Mouse (Mus musculus): ENCODE measurements around the gene Hist1h3i.
"Not testable (repeated sequence)": the region's sequence is repeated elsewhere in the genome, so short reads cannot be mapped to it uniquely, and the experiment has no call there.

Gene Hist1h3i

DNA sequence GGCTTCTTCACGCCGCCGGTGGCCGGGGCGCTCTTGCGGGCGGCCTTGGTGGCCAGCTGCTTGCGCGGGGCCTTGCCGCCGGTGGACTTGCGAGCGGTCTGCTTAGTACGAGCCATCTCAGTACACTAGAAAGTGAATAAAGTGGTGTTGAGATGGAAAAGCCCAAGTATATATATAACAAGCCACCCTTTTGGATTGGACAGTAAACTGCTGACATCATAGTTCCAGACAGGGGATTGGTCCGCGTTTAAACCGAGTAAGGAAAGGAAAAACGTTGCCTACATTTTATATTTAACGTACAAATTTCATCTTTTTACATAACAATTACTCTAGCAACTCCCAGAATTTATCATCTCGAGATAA lies at the start of gene Hist1h3i:
Gene Hist1h3i (minus strand): TSS at position 116 of the 363 bp plus-strand sequence.
- in situ Hi-C loops (cut with MboI, MseI) = no loop called here

- in situ Hi-C loops (cut with MboI, MseI) = not testable (repeated sequence)
Observed at GRCm38 (mm10) chr13:21831418-21832394, 48.5 kb upstream of the Hist1h3i start, which contains the start of gene Hist1h4n. Hist1h4n (minus strand) TSS chr13:21832196.

GRCm38 (mm10) chr13:21830344-21830743 lies 47.2 kb upstream of the Hist1h3i start:
- in situ Hi-C loops (cut with MboI, MseI) = no loop called here

DNA sequence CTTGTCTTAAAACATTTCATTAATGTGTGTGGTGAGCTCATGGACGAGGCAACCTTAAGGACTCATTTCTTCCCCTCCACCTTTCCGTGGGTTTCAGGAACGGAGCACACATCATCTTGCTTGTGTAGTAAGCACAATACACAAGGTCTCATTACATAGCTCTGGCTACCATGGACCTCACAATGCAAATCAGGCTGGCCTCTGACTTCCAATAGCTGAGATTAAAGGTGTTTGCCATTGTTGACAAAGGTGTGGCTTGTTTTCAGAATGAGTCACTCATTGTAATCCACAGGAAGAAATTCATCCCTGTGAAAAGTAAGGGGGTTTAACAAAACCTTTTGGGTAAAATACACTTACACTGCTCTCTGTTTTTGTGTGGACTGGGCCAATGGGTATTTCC lies 45.3 kb upstream of the Hist1h3i start:
- in situ Hi-C loops (cut with MboI, MseI) = no loop called here

- in situ Hi-C loops (cut with MboI, MseI) = not testable (repeated sequence)
Observed at GRCm38 (mm10) chr13:21820082-21820890, 37.1 kb upstream of the Hist1h3i start.

- in situ Hi-C loops (cut with MboI, MseI) = not testable (repeated sequence)
Observed at GRCm38 (mm10) chr13:21812092-21812491, 28.9 kb upstream of the Hist1h3i start.

DNA sequence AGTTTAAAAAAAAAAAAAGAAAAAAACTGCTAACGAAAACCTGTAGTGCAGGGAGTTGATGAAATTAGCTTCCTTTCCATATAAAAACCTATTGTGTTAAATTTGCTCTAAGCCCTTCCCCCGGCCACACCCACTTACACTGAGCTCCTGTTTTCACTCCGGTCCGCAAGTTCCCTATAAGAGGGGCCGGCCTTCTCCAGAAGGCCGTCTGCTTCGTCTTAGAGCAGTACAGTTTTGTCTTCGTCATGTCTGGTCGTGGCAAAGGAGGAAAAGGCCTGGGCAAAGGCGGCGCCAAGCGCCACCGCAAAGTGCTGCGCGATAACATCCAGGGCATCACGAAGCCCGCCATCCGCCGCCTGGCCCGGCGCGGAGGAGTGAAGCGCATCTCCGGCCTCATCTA lies 28.4 kb upstream of the Hist1h3i start, which contains the start of gene Hist1h4m:
Gene Hist1h4m (plus strand): TSS at position 208 of the 400 bp plus-strand sequence.
- in situ Hi-C loops (cut with MboI, MseI) = not testable (repeated sequence)

DNA sequence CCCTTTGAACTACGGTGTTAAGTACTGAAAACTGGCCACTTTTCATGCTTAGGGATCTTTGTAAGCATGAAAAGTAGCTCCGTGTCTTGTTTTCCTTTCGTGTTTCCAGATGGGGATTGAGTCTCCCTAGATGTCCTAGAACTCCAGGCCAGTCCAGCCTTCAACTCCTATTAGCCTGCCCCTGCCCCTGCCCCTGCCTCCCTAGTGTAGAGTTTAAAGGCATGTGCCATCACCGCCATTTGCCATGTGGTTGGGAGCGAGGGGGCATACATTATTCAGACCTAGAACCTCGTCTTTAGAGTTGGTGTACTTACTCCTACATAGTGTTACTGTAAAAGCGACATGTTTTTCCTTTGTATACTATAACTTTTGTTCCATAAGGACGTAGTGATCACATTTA lies 27.9 kb upstream of the Hist1h3i start:
- in situ Hi-C loops (cut with MboI, MseI) = not testable (repeated sequence)

- in situ Hi-C loops (cut with MboI, MseI) = not testable (repeated sequence)
Observed at GRCm38 (mm10) chr13:21810073-21810472, 26.9 kb upstream of the Hist1h3i start, which contains the start of the genes Hist1h2bq and Hist1h2ao. Hist1h2bq (minus strand) TSS chr13:21810197. Hist1h2ao (plus strand) TSS chr13:21810465.

DNA sequence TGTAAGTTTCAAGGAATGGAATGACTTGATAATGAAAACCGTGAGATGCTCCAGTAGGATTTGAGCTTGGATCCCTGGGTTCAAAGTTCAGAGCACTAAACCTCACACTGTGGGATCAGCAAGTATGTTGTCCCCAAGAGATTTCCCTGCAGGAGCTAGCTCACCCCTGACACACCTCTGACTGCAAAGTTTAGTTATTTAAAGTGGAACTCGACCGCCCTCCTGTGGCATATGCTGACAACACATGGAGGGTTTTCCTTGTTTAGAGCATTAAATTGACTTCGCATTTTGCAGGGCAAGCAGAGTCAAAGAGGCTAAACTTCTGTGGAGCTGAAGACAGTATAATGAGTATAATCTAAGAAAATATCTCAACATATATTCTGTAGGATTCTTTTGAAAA lies 19.9 kb upstream of the Hist1h3i start:
- in situ Hi-C loops (cut with MboI, MseI) = loop anchor here (5.0 to 10.0 kb wide), 2 partner anchors 49 to 222 kb away; no protein-coding TSS in a partner anchor

DNA sequence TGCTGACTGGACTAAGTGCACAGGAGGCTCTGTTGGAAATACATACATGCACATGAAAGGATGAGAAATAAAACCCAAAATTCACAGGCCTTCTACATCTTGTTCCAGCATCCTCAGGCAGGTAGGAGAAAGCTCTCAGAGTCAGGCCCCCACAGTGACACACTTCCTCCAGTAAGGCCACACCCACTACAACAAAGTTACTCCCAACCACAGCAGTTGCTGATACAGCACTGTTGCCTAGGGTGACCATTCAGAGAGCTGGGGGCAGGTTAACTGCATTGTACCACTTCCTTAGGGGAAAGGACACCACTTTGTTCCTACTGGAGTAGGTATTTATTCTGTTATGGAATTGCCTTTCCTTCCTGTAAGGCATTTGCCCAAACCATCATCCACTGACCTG lies 14.0 kb upstream of the Hist1h3i start:
- in situ Hi-C loops (cut with MboI, MseI) = not testable (repeated sequence)

- in situ Hi-C loops (cut with MboI, MseI) = no loop called here
Observed at GRCm38 (mm10) chr13:21795584-21795983, 12.4 kb upstream of the Hist1h3i start.

- in situ Hi-C loops (cut with MboI, MseI) = no loop called here
Observed at GRCm38 (mm10) chr13:21790601-21791283, 7.6 kb upstream of the Hist1h3i start.

DNA sequence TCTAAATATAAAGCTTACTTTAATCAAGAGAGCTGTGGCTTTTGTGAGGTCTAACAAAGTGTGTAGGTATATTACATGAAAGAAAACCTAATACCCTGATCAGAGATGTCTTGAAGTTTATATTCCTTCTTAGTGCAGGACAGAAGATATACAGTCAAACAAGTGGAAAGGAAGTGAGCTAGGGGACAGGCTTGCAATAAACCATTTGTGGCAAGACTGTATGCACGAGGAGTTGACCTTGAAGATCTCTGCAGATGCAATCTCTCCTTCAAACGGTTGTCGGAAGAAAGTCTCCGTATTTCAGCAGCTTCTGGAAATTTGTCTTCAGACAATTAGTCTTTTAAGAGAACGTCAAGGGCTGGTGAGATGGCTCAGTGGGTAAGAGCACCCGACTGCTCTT lies 6.8 kb upstream of the Hist1h3i start:
- in situ Hi-C loops (cut with MboI, MseI) = loop anchor here (5.0 kb wide), 1 partner anchor 43 kb away; no protein-coding TSS in a partner anchor

DNA sequence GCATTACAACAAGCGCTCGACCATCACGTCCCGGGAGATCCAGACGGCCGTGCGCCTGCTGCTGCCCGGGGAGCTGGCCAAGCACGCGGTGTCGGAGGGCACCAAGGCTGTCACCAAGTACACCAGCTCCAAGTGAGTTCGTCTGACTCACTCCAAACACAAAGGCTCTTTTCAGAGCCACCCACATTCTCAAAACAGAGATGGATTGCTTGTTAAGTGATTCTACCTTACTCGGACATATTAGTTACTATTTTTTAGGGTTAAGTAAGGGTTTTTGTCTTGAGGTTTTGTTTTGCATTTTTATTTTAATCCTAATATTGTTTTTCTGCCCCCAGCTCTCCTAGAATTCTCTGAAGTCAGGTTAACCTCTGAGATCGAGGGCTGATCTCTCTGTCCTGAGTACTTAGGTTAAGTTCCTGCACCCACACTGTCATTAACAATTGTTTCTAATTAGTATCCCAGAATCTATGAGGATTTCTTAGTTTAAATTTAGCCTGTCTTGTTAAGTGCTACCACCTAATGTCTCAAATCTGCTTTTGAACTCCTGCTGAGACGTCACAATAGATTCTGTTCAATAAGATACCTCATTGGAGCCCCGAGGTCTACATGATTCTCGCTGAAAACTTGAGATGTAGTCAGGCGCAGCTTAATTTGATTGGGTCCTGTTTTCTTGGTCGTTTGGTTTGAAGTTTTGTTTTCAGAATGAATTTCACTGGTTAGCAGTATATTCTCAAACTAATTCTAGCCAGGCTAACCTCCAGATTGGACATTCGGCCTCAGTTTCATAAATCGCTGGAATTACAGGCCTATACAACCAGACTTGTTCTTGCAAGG lies 4.8 kb upstream of the Hist1h3i start:
- in situ Hi-C loops (cut with MboI, MseI) = loop anchor here (5.0 kb wide), 1 partner anchor 41 kb away; no protein-coding TSS in a partner anchor

DNA sequence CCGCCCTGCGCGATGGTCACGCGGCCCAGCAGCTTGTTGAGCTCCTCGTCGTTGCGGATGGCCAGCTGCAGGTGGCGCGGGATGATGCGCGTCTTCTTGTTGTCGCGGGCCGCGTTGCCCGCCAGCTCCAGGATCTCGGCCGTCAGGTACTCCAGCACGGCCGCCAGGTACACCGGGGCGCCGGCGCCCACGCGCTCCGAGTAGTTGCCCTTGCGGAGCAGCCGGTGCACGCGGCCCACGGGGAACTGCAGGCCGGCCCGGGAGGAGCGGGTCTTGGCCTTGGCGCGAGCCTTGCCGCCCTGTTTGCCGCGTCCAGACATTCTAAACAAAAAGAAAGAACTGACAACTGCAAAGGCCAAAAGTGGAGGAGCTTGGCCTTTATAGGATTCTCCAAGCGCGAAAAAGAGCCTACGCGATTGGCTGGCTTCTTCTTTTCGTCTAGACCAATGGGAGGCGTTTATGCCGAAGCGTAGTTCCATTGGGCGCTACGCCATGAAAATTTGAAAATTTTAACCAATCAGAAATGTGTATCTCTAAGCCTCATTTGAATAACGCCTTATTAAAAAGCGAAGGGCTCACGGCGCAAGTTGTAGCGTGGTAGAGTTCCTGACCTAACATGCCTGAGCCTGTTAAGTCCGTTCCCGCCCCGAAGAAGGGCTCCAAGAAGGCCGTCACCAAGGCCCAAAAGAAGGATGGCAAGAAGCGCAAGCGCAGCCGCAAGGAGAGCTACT lies 3.9 kb upstream of the Hist1h3i start, which contains the start of the genes Hist1h2an and Hist1h2bp:
Gene Hist1h2an (minus strand): TSS at position 320 of the 731 bp plus-strand sequence.
Gene Hist1h2bp (plus strand): TSS at position 563 of the 731 bp plus-strand sequence.
- in situ Hi-C loops (cut with MboI, MseI) = loop anchor here (5.0 kb wide), 1 partner anchor 40 kb away; no protein-coding TSS in a partner anchor

GRCm38 (mm10) chr13:21786189-21786898 lies 3.2 kb upstream of the Hist1h3i start:
- in situ Hi-C loops (cut with MboI, MseI) = loop anchor here (5.0 kb wide), 1 partner anchor 39 kb away; no protein-coding TSS in a partner anchor

DNA sequence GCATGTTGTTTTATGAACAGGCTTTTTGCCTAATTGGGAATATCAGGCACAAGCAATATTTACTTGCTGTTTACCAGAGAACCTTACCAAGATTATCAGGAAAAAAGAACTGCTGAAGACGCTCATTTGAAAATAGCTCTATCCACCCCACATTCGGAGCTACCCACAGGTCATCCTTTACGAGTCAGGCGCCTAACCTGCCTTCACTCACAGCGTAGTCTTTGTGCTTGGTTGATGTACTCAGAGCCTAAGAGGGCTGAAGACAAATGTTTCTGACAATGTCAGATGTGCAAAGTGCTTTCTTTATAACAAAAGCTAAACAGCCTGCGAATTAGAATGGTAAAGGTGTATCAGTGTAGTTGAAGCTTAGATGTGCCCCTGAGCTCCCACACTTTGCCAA lies 1.1 kb upstream of the Hist1h3i start:
- in situ Hi-C loops (cut with MboI, MseI) = no loop called here
